Mouse (Mus musculus) layer of hippocampus, adult 2 months (tissue): ENCODE measurements around the gene Tubgcp5. TPM values are rescaled to one million over a fixed set of nuclear protein-coding genes. Genes with fewer than 3 reads are reported as not detected.

Experiments
- DNase-seq, 2 experiments: peaks; one replicate each; pipeline ENCODE4 v3.0.0; 2022; ENCODE audit warnings: low spot score in 2 of 2
- H3K27ac ChIP-seq: fragments of 200-600 bp; 2 replicates; pipeline ENCODE4 v1.8.1; 2022
- H3K4me3 ChIP-seq: fragments of 200-600 bp; 2 replicates; pipeline ENCODE4 v1.8.1; 2022; ENCODE audit warnings: mild to moderate bottlenecking
- CTCF ChIP-seq: fragments of 200-600 bp; conservative IDR thresholded peaks from 2 replicates; pipeline ENCODE4 v1.8.1; 2022; ENCODE audit warnings: antibody characterized with exemption, mild to moderate bottlenecking, moderate library complexity
- total RNA-seq, 2 experiments: library from RNA; stranded (reverse); gene quantifications; 2 replicates each; pipeline ENCODE4 v1.2.3; 2021

Gene Tubgcp5
- total RNA-seq, 2 experiments from 2014 or later = 29.5 to 32.9 TPM

- Histone ChIP-seq H3K4me3 (no peak overlapping the region), H3K27ac (no peak overlapping the region)
- TF ChIP-seq CTCF = no peak
- DNase-seq = no peak
Observed at GRCm38 (mm10) chr7:55809967-55810366, 16.0 kb downstream of the Tubgcp5 start.

GRCm38 (mm10) chr7:55824468-55824867 lies 30.5 kb downstream of the Tubgcp5 start:
- peak; percentile 62 for TF ChIP-seq CTCF
- no peak for DNase-seq
- Histone ChIP-seq H3K27ac (no peak overlapping the region), H3K4me3 (no peak overlapping the region)

DNA sequence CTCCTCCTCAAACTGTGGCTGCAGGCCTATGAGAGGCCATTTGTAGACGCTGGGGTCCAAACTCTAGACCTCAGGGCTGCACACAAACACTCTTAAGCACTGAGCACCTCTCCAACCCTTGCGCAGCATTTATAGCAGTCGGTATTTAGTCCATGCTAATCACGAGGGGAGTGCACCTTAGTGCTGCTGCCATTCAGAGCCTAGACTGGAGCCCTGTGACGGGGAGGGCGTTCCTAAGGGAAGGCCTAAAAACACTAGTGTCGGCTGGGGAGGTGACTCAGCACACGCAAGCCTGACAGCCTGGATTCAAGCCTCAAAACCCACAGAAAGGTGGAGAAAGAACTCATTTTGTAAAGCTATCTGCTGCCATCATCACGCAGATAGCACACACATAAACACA lies 33.6 kb downstream of the Tubgcp5 start:
- Histone ChIP-seq H3K4me3 (no peak overlapping the region), H3K27ac (no peak overlapping the region)
- TF ChIP-seq CTCF = no peak
- DNase-seq = no peak

DNA sequence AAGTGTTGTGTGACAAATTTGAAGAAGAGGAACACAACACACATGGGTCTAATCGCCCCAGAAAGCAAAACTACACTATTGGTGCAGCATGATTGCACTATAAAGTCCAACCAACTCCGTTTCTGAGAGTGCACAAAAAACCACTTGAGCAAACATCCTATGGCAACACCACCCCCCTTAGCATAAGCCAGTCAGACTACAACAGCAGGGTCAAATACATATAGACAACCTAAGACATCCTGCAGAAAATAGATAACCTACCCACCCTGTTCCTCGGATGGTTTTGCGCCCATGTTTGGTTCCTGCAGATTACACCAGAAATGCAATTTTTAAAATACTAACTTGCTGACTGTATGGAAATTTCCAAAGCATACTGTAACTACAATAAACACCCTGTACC lies 42.9 kb downstream of the Tubgcp5 start:
- DNase-seq = no peak
- no peak overlapping the region for H3K27ac ChIP-seq
- no peak for TF ChIP-seq CTCF

GRCm38 (mm10) chr7:55841445-55841844 lies 47.5 kb downstream of the Tubgcp5 start, which contains the start of gene Cyfip1:
TSS of gene Cyfip1 (plus strand) at chr7:55841745.
- TF ChIP-seq CTCF = no peak
- Histone ChIP-seq H3K27ac (peak within 1 kb of the TSS; percentile 98), H3K4me3 (peak within 1 kb of the TSS; percentile 97)
- DNase-seq = no peak

More for the DNA sequence above, 42.9 kb downstream of the Tubgcp5 start:
- H3K4me3 ChIP-seq = no peak overlapping the region

- peak; percentile 87 to 90 for DNase-seq
- peak overlapping the region; percentile 97 for H3K4me3 ChIP-seq
- peak overlapping the region; percentile 98 for H3K27ac ChIP-seq
- peak; percentile 15; the same call in 1 of the 2 replicates for TF ChIP-seq CTCF
Observed at GRCm38 (mm10) chr7:55841977-55842503, 48.1 kb downstream of the Tubgcp5 start.

DNA sequence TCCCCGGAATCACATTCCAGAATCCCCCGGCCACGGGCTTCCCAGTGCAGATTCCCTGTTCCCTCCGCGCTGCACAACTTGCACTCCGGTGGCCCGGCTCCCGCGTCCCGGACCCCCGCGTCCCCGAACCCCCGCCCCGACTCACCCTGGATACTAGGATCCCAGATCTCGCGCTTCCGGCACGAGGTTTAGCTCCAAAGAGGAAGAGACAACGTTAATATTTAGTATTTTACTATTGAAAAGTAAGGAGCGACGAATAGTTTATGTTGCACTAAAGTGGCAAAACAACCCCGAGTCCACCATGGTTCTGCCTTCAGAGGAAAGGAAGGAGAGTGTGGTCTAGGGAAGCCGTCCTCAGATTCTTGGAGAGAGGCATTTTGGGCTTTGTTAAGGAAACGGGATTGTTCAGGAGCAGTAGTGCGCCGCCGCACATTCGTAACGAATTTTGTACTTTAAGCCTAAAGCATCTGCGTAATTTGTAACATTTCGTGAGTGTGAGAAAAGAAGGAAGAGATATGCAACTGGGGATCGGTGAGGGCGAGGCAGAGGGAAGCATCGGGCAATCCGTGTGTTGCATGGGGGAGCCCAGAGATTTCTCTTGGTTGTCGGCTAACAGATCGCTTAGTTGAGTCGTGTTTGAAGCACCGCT lies 48.7 kb downstream of the Tubgcp5 start:
- TF ChIP-seq CTCF = no peak
- Histone ChIP-seq H3K27ac (peak overlapping the region; percentile 98), H3K4me3 (peak overlapping the region; percentile 97)
- DNase-seq = no peak

DNA sequence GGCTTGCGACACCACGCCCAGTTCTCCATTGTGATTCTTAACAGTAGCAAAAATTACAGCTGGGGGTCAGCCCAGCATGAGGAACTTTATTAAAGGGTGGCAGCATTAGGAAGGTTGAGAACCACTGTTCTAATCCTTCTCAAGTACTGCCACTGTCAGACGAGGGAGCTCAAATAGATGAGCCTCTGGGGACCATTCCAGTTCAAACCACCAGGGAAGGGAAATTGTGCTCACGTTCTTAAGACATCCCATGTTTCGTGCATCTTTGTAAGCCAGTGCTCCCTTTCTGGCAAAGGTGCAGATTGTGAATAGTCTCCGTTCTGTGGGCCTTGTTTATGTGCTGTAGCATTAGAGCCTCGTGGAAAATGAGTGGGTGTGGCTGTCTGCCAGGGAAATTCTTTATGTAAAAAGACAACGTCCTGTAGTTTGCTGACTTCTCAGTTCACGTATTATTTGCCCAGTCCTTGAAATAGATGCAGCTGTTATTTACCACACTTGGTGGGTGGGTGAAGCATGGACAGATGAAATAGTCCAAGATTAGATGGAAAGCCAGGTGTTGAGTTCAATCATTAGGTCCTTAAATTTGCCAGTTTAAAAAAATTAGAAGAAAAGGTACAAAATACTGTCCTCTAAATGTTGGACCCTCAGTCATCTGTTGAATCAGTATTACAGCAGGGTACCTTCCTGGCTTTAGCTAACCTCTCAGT lies 52.8 kb downstream of the Tubgcp5 start:
- DNase-seq = no peak
- TF ChIP-seq CTCF = peak; percentile 35; the same call in 1 of the 2 replicates
- no peak overlapping the region for H3K4me3 ChIP-seq
- H3K27ac ChIP-seq = peak overlapping the region; percentile 98

DNA sequence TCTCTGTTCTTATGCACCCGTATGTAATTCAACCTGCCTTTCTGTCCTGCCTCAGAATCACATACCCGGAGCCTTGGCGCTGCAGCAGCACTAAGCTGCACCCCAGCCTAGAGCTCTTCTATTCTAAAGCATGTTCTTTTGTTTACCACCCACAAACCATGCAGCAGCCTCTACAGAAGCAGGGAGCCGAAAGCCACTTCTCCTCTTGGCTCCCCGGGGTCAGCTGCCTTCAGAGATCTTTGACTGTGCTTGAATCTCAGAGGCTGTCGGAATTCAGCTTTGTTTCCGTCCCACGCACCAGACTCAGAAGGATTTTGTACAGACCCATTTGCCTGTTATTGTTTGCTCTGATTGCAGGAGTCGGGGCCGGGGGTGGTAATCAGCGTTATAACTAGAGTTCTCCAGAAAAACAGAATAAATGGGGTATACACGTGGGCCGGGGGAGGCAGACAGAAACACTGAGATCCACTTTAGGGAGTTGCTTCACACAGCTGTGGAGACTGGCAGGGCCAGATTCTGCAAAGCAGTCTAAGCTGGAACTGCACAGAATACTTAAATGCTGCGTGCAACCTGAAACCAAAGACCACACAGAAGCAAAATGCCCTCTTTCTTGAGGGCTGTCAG lies 56.1 kb downstream of the Tubgcp5 start:
- DNase-seq = peak; percentile 80 to 87
- H3K27ac ChIP-seq = peak overlapping the region; percentile 98
- no peak for TF ChIP-seq CTCF
- H3K4me3 ChIP-seq = peak overlapping the region; percentile 0; the same call in 1 of the 2 replicates

DNA sequence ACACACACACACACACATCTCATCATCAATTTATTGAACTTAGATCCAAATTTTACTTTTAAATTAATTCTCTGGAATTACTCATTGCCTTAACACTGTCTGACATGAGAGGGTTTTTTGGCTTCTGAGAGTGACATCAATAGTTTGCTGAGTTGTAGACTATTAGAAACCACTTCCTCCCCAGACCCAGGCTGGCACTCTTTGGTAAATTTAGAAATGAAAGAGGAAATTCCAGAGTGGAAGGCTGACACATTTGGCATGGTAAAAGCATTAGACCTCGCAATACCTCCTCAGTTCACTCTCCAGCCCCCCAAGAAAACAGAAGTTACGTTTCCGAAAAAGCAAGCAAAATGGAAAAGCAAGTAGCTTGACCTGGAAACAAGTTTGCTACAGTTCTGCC lies 58.8 kb downstream of the Tubgcp5 start:
- no peak overlapping the region for H3K4me3 ChIP-seq
- no peak for DNase-seq
- H3K27ac ChIP-seq = peak overlapping the region; percentile 98
- TF ChIP-seq CTCF = no peak

GRCm38 (mm10) chr7:55855597-55855996 lies 61.6 kb downstream of the Tubgcp5 start:
- no peak for TF ChIP-seq CTCF
- Histone ChIP-seq H3K4me3 (no peak overlapping the region), H3K27ac (peak overlapping the region; percentile 63)
- no peak for DNase-seq

DNA sequence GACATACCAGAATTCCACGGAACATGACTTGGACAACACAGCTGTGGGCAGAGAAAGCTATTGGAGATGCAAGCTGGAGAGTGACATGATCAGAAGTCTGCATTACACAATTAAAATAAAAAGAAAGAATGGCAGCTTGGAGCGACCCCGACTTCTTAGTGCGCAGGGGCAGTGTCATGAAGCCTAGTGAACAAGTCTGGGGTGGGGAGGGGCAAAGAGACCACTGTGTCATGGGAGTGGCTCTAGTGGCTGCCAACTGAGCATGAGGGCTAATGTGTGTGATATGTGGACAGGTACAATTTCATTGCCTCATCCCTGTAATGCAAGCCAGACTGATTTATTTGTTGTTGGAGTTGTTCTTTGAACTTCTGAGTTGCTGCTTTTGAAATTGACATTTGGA lies 62.8 kb downstream of the Tubgcp5 start:
- no peak overlapping the region for H3K4me3 ChIP-seq
- DNase-seq = no peak
- peak overlapping the region; percentile 61 for H3K27ac ChIP-seq
- no peak for TF ChIP-seq CTCF

- Histone ChIP-seq H3K27ac (peak overlapping the region; percentile 82), H3K4me3 (no peak overlapping the region)
- no peak for DNase-seq
- TF ChIP-seq CTCF = no peak
Observed at GRCm38 (mm10) chr7:55857729-55858128, 63.8 kb downstream of the Tubgcp5 start.
